Mouse (Mus musculus) hindbrain, embryonic 14.5 days (tissue): ENCODE results near the gene Sp8. TPM values are rescaled to one million over a fixed set of nuclear protein-coding genes. Genes with fewer than 3 reads are reported as not detected.

Experiments
- ATAC-seq: fragments of 200-750 bp; cut with Nextera tagmentation; 2 replicates; pipeline ENCODE4 v1.8.0; 2017; ENCODE audit warnings: moderate number of reproducible peaks, mild to moderate bottlenecking, moderate TSS enrichment, moderate library complexity; ENCODE audit not compliant: low FRiP score
- DNase-seq: peaks from one replicate; pipeline ENCODE4 v3.0.0-alpha.2; 2015; ENCODE audit warnings: low spot score
- H3K27ac ChIP-seq: fragments of 300-500 bp; sonication (generic); 2 replicates; pipeline ENCODE4 v1.5.1; 2014; ENCODE audit warnings: mild to moderate bottlenecking, moderate library complexity
- H3K27me3 ChIP-seq: fragments of 300-500 bp; sonication (generic); 2 replicates; pipeline ENCODE4 v1.6.1; 2014; ENCODE audit warnings: mild to moderate bottlenecking, low read length, mixed read lengths; ENCODE audit not compliant: control insufficient read depth, insufficient read depth
- H3K36me3 ChIP-seq: fragments of 300-500 bp; sonication (generic); replicated peaks from 2 replicates; pipeline ENCODE4 v1.6.1; 2014; ENCODE audit not compliant: control insufficient read depth, insufficient read depth
- H3K4me1 ChIP-seq: fragments of 300-500 bp; sonication (generic); replicated peaks from 2 replicates; pipeline ENCODE4 v1.6.1; 2014; ENCODE audit warnings: antibody characterized with exemption, low read length, mixed read lengths; ENCODE audit not compliant: control insufficient read depth, insufficient read depth
- H3K4me2 ChIP-seq: fragments of 300-500 bp; sonication (generic); replicated peaks from 2 replicates; pipeline ENCODE4 v1.6.1; 2014; ENCODE audit warnings: mild to moderate bottlenecking, moderate library complexity
- H3K4me3 ChIP-seq: fragments of 300-500 bp; sonication (generic); replicated peaks from 2 replicates; pipeline ENCODE4 v1.5.1; 2014; ENCODE audit warnings: mild to moderate bottlenecking, low read length
- H3K9ac ChIP-seq: fragments of 300-500 bp; sonication (generic); 2 replicates; pipeline ENCODE4 v1.6.1; 2014
- H3K9me3 ChIP-seq: fragments of 300-500 bp; sonication (generic); 2 replicates; pipeline ENCODE4 v1.6.1; 2016; ENCODE audit warnings: low read length; ENCODE audit not compliant: control insufficient read depth
- WGBS: fragments of 180-500 bp; shearing (Covaris S2); extraction: QIAGEN DNeasy Blood & Tissue Kit; methylation state at CpG from one replicate; pipeline ENCODE4 v1.1.7; 2014; 5-methylcytosine and 5-hydroxymethylcytosine counted together
- polyA plus RNA-seq: library from polyadenylated mRNA; unstranded; fragments of >200 nt; fragmentation: Nextera tagmentation; extraction: Ambion mirVana; gene quantifications from 2 replicates; pipeline ENCODE4 v1.2.1, GENCODE M21; 2014

Gene Sp8
- polyA plus RNA-seq, 1 experiment from 2014 or later = 3.3 TPM

DNA sequence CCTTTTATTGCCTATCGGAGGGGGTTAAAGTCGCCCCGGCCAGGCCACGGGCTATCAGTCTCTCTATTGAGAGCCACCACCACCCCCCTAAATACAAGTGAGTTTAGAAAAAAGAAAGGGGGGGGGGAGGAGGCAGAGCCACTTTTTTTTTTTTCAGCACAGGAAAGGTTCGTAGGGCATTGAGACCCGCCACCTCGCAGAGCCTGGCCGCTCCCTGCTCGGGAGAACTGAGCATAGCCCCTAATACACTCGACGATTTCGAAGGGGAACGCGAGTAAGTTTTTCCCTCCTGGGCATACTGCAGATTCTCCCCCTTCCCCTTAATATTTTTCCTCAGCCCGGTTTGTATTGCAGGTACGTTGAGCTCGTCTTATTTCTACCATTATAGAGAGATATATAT, 1.3 kb downstream of the Sp8 start:
- peak overlapping the region; percentile 40 for H3K4me3 ChIP-seq
- DNase-seq = no peak
- ATAC-seq = 0 out of 2 replicates have a peak, but pooled peaks have one; percentile 2
- H3K27me3 ChIP-seq = peaks cover 97% of the 10 kb centered on the region
- no peaks in the 10 kb centered on the region for H3K9me3 ChIP-seq
- peak overlapping the region; percentile 49; the same call in 1 of the 2 replicates for H3K9ac ChIP-seq
- under 1% methylated on average over 17 of the region's 17 CpGs for WGBS
- H3K4me2 ChIP-seq = peak overlapping the region; percentile 53
- H3K4me1 ChIP-seq = peaks cover 9% of the 10 kb centered on the region
- no peak overlapping the region for H3K27ac ChIP-seq
- no peaks in the 10 kb centered on the region for H3K36me3 ChIP-seq

DNA sequence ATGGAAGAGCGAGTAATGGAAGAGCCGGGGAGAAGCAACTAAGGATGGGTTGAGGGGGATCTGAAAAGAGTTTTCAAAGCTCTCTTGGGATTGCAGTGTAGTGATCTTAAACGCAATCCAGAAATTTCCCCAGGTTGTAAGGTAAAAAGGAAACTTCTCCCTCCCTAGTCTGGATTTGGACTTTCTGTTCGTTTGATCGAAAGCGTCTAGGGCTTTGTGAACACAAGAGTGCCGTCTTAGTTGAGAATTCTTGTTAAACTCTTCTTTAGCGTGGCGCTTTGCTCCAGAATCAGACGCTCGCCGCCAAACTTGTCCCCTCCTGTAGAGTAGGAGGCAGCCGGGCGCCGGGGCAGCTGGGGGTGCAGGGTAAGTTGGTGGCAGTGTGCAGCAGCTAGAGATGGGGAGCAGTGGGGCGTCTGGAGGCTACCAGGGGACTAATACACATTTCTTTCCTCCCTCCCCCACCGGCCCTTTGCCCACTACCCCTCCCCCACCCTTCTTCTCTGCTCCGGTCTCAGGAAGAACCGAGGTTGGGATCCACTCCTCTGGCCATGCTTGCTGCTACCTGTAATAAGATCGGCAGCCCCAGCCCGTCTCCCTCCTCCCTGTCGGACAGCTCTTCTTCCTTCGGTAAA, 1.8 kb downstream of the Sp8 start:
- H3K9me3 ChIP-seq = no peaks in the 10 kb centered on the region
- DNase-seq (no peak), ATAC-seq (peak; percentile 23; the same call in 1 of the 2 replicates)
- H3K27ac ChIP-seq = peak overlapping the region; percentile 32; the same call in 1 of the 2 replicates
- H3K4me1 ChIP-seq = peaks cover 9% of the 10 kb centered on the region
- peaks cover 98% of the 10 kb centered on the region for H3K27me3 ChIP-seq
- H3K4me2 ChIP-seq = peak overlapping the region; percentile 53
- WGBS = 2% methylated on average over 23 of the region's 23 CpGs
- H3K4me3 ChIP-seq = peak overlapping the region; percentile 40
- peak overlapping the region; percentile 49 for H3K9ac ChIP-seq
- no peaks in the 10 kb centered on the region for H3K36me3 ChIP-seq

DNA sequence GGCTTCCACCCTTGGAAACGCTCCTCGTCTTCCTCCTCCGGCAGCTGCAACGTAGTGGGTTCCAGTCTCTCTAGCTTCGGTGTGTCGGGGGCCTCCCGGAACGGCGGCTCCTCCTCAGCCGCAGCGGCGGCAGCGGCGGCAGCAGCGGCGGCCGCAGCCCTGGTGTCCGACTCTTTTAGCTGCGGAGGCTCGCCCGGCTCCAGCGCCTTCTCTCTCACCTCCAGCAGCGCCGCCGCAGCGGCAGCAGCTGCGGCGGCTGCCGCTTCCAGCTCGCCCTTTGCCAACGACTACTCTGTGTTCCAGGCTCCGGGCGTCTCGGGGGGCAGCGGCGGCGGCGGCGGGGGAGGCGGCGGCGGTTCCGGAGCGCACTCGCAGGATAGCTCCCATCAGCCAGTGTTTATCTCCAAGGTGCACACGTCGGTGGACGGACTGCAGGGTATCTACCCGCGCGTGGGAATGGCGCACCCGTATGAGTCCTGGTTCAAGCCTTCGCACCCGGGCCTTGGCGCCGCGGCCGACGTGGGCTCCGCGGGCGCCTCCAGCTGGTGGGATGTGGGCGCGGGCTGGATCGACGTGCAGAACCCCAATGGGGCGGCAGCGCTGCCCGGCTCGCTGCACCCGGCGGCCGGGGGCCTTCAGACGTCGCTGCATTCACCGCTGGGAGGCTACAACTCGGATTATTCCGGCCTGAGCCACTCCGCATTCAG, 2.5 kb downstream of the Sp8 start:
- no peaks in the 10 kb centered on the region for H3K36me3 ChIP-seq

DNA sequence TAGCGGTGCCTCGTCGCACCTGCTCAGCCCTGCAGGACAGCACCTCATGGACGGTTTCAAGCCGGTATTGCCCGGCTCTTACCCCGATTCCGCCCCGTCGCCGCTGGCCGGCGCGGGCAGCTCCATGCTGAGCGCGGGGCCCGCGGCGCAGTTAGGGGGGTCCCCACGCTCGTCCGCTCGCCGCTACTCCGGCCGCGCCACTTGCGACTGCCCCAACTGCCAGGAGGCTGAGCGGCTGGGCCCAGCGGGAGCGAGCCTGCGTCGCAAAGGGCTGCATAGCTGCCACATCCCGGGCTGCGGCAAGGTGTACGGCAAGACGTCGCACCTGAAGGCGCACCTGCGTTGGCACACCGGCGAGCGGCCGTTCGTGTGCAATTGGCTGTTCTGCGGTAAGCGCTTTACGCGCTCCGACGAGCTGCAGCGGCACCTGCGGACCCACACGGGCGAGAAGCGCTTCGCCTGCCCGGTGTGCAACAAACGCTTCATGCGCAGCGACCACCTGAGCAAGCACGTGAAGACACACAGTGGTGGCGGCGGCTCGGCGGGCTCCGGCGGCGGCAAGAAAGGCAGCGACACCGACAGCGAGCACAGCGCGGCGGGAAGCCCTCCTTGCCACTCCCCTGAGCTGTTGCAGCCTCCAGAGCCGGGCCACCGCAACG, 3.2 kb downstream of the Sp8 start:
- ATAC-seq (peak; percentile 51), DNase-seq (no peak)
- peaks cover 10% of the 10 kb centered on the region for H3K4me1 ChIP-seq
- H3K9me3 ChIP-seq = no peaks in the 10 kb centered on the region
- WGBS = under 1% methylated on average over 78 of the region's 78 CpGs
- peak overlapping the region; percentile 21; the same call in 1 of the 2 replicates for H3K27ac ChIP-seq
- H3K27me3 ChIP-seq = peaks cover 98% of the 10 kb centered on the region
- peak overlapping the region; percentile 49 for H3K9ac ChIP-seq
- H3K4me3 ChIP-seq = peak overlapping the region; percentile 40
- no peaks in the 10 kb centered on the region for H3K36me3 ChIP-seq
- H3K4me2 ChIP-seq = peak overlapping the region; percentile 53

More for the DNA sequence above, 2.5 kb downstream of the Sp8 start:
- H3K4me1 ChIP-seq = peaks cover 9% of the 10 kb centered on the region
- H3K27ac ChIP-seq = peak overlapping the region; percentile 21; the same call in 1 of the 2 replicates
- ATAC-seq = peak; percentile 32
- H3K9me3 ChIP-seq = no peaks in the 10 kb centered on the region
- H3K27me3 ChIP-seq = peaks cover 98% of the 10 kb centered on the region
- no peak for DNase-seq
- H3K4me2 ChIP-seq = peak overlapping the region; percentile 53
- WGBS = under 1% methylated on average over 72 of the region's 80 CpGs
- peak overlapping the region; percentile 40 for H3K4me3 ChIP-seq
- H3K9ac ChIP-seq = peak overlapping the region; percentile 49

DNA sequence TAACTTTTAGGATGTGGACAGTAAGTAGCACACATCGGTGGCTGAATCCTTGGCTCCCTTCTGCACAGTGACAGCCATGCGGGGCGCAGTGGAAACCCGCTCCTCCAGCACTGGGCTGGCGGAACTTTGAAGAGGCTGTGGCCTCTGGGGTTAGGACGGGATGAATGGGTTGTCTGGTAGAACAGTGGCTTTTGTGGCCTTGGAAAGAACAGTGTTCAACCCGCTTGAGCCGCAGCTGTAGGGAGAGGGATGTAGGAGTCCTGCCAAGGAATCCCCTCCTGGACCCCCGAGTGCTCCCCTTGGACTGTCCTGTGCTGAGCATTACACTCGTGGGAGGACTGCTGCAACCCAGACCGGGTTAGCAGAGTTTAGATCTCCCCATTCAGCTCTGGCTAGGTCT, 3.9 kb downstream of the Sp8 start:
- H3K9me3 ChIP-seq = no peaks in the 10 kb centered on the region
- H3K4me1 ChIP-seq = peaks cover 17% of the 10 kb centered on the region
- H3K36me3 ChIP-seq = no peaks in the 10 kb centered on the region
- H3K27me3 ChIP-seq = peaks cover 98% of the 10 kb centered on the region
- 1% methylated on average over 11 of the region's 11 CpGs for WGBS
- no peak for DNase-seq
- peak overlapping the region; percentile 53 for H3K4me2 ChIP-seq
- H3K9ac ChIP-seq = no peak overlapping the region
- ATAC-seq = peak; percentile 12; the same call in 1 of the 2 replicates
- H3K4me3 ChIP-seq = peak overlapping the region; percentile 40
- no peak overlapping the region for H3K27ac ChIP-seq

DNA sequence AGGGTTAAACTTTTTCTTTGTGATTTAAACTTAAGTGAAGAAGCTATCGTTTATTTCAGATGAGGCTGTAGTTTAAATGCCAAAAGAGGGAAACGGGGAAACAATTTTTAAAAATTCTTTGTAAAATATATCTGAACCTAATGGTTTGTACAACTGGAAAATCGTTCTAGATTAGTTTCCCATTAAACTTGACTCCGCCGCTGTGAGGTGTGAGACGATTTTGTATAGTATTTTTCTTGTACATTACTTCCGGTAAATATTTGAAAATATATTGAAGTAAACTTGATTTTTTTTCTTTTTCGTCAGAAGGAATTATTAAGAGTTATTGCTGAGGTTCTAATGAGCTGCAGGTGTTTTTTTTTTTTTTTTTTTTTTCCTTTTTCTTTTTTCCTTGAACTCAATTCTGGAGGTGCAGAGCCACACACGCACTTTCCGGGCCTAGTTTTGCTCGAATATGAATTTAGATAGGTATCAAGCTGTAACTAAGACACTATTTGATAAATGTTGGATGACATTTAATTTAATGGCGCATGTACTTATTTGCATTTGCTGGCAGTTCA, 4.8 kb downstream of the Sp8 start:
- no peaks in the 10 kb centered on the region for H3K9me3 ChIP-seq
- ATAC-seq (no peak), DNase-seq (no peak)
- no peak overlapping the region for H3K9ac ChIP-seq
- peaks cover 17% of the 10 kb centered on the region for H3K4me1 ChIP-seq
- no peaks in the 10 kb centered on the region for H3K36me3 ChIP-seq
- no peak overlapping the region for H3K4me2 ChIP-seq
- H3K4me3 ChIP-seq = peak overlapping the region; percentile 40
- WGBS = 13% methylated on average over 12 of the region's 12 CpGs
- H3K27me3 ChIP-seq = peaks cover 93% of the 10 kb centered on the region
- H3K27ac ChIP-seq = no peak overlapping the region

DNA sequence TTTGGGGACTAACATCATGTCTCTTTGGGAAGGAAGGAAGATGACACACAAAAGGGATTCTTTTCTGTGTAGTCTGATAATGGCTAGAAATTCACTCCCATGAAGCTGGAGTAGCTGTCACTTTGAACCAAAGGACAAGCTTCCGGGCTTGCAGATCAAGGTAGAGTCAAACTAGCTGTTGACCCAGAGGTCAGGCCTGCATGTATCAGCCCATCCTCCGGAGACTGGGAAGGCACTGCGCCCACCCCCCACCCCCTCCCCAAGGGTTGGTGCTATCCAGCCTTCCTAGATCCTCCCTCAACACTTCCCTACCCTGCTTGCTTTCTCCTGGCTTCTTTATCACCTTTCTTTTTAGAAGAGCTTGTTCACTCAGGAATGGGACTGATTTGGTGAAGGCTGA, 7.2 kb downstream of the Sp8 start:
- no peak for DNase-seq
- peak overlapping the region; percentile 30 for H3K4me2 ChIP-seq

GRCm38 (mm10) chr12:118854401-118854800, 8.3 kb downstream of the Sp8 start:
- Histone ChIP-seq H3K36me3 (no peaks in the 10 kb centered on the region), H3K9me3 (no peaks in the 10 kb centered on the region), H3K4me1 (peaks cover 7% of the 10 kb centered on the region), H3K27me3 (peaks cover 89% of the 10 kb centered on the region), H3K27ac (no peak overlapping the region), H3K9ac (peak overlapping the region; percentile 57; the same call in 1 of the 2 replicates), H3K4me2 (peak overlapping the region; percentile 75), H3K4me3 (peak overlapping the region; percentile 38)
- ATAC-seq (no peak), DNase-seq (no peak)
- WGBS = 3% methylated on average over 10 of the region's 10 CpGs

More for the DNA sequence above, 7.2 kb downstream of the Sp8 start:
- 6% methylated on average over 3 of the region's 3 CpGs for WGBS
- Histone ChIP-seq H3K9ac (no peak overlapping the region), H3K9me3 (no peaks in the 10 kb centered on the region), H3K36me3 (no peaks in the 10 kb centered on the region), H3K4me1 (peaks cover 7% of the 10 kb centered on the region), H3K27ac (no peak overlapping the region), H3K4me3 (no peak overlapping the region; the same call in 1 of the 2 replicates), H3K27me3 (peaks cover 92% of the 10 kb centered on the region)
- ATAC-seq = no peak
